Mouse (Mus musculus): ENCODE results near the gene Rrnad1. TPM values are rescaled to one million over a fixed set of nuclear protein-coding genes. Genes with fewer than 3 reads are reported as not detected.

Gene Rrnad1
- polyA plus RNA-seq, 1 experiment from 2014 or later: 20.0 TPM

DNA sequence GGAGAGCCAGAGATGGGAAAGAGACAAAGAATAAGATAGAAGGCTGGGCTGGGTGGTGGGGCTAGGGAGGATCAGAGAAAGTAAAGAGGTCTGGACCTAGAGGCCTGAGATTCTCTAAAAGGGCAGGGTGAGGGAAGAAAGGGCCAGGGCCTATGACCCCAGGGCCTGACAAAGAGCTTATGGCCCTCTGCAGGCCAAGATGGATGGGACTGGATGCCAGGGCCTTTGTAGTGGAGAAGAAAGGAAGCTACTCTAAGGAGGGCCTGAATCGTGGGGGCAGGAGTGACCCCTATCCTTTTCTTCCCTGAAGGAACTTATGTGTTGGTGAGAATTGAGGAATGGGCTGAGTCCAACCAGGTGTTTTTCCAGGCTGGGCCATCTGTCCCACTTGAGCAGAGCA lies 27.5 kb upstream of the Rrnad1 start:
- Histone ChIP-seq H3K4me1 (ENCODE audit: control insufficient read depth, insufficient read depth, low read length) (peaks cover 23% of the 10 kb centered on the region), H3K4me3 (ENCODE audit: low read depth, low read length) (no peak overlapping the region), H3K27ac (ENCODE audit: low read length) (no peak overlapping the region), H3K36me3 (ENCODE audit: control insufficient read depth, insufficient read depth, low read length) (no peaks in the 10 kb centered on the region), H3K9me3 (ENCODE audit: control insufficient read depth, low read depth, low read length) (no peaks in the 10 kb centered on the region), H3K4me2 (replicated peaks; ENCODE audit: low read depth, low read length) (no peak overlapping the region), H3K27me3 (ENCODE audit: control insufficient read depth, insufficient read depth, low read length) (no peaks in the 10 kb centered on the region), H3K9ac (replicated peaks; ENCODE audit: low read depth, low read length) (no peak overlapping the region)
- WGBS: 17% methylated on average over 1 of the region's 1 CpGs
- no peak for ATAC-seq (ENCODE audit: insufficient number of reproducible peaks, insufficient read depth, low FRiP score, low read depth)

DNA sequence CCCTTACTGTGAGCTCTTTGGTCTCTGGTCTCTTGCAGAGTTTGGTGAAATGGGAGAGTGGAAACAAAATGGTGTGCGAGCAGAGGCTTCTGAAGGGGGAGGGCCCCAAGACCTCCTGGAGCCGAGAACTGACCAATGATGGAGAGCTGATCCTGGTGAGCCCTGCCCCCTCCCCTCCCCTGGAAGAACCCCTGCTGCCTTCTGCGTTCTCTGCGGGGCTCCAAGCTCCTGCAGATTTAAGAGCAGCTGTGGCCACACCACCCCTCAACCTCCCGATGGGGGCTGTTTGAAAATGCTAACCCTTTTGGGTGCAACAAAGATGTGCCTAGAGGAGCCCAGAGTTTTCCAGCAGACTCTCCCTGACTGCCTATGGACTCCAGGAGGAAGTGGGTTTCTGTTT lies 21.9 kb upstream of the Rrnad1 start:
- Histone ChIP-seq H3K36me3 (ENCODE audit: control insufficient read depth, insufficient read depth, low read length) (no peaks in the 10 kb centered on the region), H3K9me3 (ENCODE audit: control insufficient read depth, low read depth, low read length) (no peaks in the 10 kb centered on the region), H3K4me2 (replicated peaks; ENCODE audit: low read depth, low read length) (peak overlapping the region; percentile 46), H3K27ac (ENCODE audit: low read length) (peak overlapping the region; percentile 59), H3K27me3 (ENCODE audit: control insufficient read depth, insufficient read depth, low read length) (no peaks in the 10 kb centered on the region), H3K4me3 (ENCODE audit: low read depth, low read length) (peak overlapping the region; percentile 20), H3K9ac (replicated peaks; ENCODE audit: low read depth, low read length) (peak overlapping the region; percentile 32; the same call in 1 of the 2 replicates), H3K4me1 (ENCODE audit: control insufficient read depth, insufficient read depth, low read length) (peaks cover 38% of the 10 kb centered on the region)
- peak; percentile 77; the same call in 1 of the 2 replicates for ATAC-seq (ENCODE audit: insufficient number of reproducible peaks, insufficient read depth, low FRiP score, low read depth)
- 10% methylated on average over 5 of the region's 5 CpGs for WGBS

DNA sequence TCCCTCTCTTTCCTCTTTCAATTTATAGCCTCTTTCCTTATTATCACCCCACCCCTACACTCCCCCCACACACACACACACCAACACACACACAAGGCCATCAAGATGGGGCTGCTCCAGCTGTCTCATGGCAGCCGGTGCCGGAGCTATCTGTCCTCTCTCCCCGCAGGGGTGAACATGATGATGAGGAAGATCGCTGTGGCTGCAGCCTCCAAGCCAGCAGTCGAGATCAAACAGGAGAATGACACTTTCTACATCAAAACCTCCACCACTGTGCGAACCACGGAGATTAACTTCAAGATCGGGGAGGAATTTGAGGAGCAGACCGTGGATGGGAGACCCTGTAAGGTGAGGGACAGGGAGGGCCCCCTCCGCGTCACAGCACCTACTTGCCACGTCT lies 21.4 kb upstream of the Rrnad1 start:
- H3K9ac ChIP-seq (replicated peaks; ENCODE audit: low read depth, low read length): peak overlapping the region; percentile 32; the same call in 1 of the 2 replicates

DNA sequence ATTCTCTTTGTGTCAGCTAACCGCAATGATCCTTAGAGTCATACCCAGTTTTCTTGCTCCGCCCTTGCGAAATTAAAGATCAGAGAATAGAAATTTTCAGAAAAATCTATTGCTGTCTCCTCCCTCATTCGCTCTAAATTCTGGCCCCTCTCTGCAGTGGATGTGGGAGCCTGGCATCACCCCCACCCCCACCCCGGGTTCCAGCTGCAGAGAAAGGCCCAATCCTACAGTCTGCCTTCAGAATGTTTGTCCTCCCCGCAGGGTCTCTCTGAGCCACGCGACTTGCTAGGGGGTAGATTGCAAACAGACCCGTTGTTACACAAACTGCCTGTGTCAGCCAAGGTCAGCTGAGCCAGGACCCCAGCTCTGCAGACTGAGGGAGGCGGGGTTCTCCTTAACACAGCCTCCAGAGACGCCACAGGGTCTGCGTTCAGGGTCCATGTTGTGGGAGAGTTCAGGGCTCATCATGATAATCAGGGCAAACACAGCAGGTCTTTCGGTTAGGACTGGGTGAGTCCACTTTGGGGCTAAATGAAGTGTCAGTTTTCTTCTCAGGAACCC lies 19.5 kb upstream of the Rrnad1 start:
- H3K9ac ChIP-seq (replicated peaks; ENCODE audit: low read depth, low read length): 0 out of 2 replicates have a peak overlapping the region, but pooled peaks have one; percentile 11
- H3K9me3 ChIP-seq (ENCODE audit: control insufficient read depth, low read depth, low read length): no peaks in the 10 kb centered on the region
- H3K27me3 ChIP-seq (ENCODE audit: control insufficient read depth, insufficient read depth, low read length): no peaks in the 10 kb centered on the region
- no peaks in the 10 kb centered on the region for H3K36me3 ChIP-seq (ENCODE audit: control insufficient read depth, insufficient read depth, low read length)
- peaks cover 48% of the 10 kb centered on the region for H3K4me1 ChIP-seq (ENCODE audit: control insufficient read depth, insufficient read depth, low read length)
- peak overlapping the region; percentile 26; the same call in 1 of the 2 replicates for H3K4me3 ChIP-seq (ENCODE audit: low read depth, low read length)
- no peak overlapping the region for H3K27ac ChIP-seq (ENCODE audit: low read length)
- ATAC-seq (ENCODE audit: insufficient number of reproducible peaks, insufficient read depth, low FRiP score, low read depth): no peak
- 16% methylated on average over 13 of the region's 13 CpGs for WGBS
- H3K4me2 ChIP-seq (replicated peaks; ENCODE audit: low read depth, low read length): peak overlapping the region; percentile 68

More for the DNA sequence above, 21.4 kb upstream of the Rrnad1 start:
- Histone ChIP-seq H3K27ac (ENCODE audit: low read length) (peak overlapping the region; percentile 59; the same call in 1 of the 2 replicates), H3K9me3 (ENCODE audit: control insufficient read depth, low read depth, low read length) (no peaks in the 10 kb centered on the region), H3K4me1 (ENCODE audit: control insufficient read depth, insufficient read depth, low read length) (peaks cover 43% of the 10 kb centered on the region), H3K4me3 (ENCODE audit: low read depth, low read length) (peak overlapping the region; percentile 20), H3K36me3 (ENCODE audit: control insufficient read depth, insufficient read depth, low read length) (no peaks in the 10 kb centered on the region), H3K4me2 (replicated peaks; ENCODE audit: low read depth, low read length) (peak overlapping the region; percentile 46), H3K27me3 (ENCODE audit: control insufficient read depth, insufficient read depth, low read length) (no peaks in the 10 kb centered on the region)
- no peak for ATAC-seq (ENCODE audit: insufficient number of reproducible peaks, insufficient read depth, low FRiP score, low read depth)
- WGBS: 20% methylated on average over 12 of the region's 12 CpGs

DNA sequence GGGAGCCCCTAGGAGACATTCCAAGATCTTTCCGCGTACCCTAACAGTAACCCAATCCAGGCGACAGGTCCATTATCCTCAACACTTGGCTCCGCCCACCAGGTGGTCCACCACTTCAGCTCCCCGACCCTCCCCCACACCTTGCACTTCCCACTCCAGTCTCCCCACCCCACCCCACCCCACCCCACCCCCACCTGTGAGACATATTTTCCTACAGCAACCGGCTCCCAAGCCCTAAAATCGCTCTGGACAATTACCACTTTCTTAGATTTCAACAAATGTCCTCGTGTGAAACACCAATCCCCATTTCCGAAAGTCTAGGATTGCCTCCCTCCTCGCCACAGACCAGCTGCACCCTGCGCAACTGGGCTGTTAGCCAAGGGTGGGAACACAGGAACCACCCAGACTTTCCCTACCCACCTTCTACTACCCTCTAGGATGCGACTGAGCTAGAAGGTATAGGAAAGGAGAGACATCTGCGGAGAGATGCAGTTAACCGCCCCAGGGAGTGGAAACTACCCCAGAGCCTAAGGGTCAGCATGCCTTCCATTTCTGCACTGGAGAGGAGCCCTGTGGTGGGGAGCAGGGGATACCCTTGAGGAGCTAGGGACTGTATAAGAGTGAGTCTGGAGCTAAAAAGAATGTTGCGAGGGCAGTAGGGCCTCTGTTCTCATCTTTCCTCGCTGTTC lies 18.9 kb upstream of the Rrnad1 start:
- H3K36me3 ChIP-seq (ENCODE audit: control insufficient read depth, insufficient read depth, low read length): no peaks in the 10 kb centered on the region
- H3K9me3 ChIP-seq (ENCODE audit: control insufficient read depth, low read depth, low read length): no peaks in the 10 kb centered on the region
- H3K4me1 ChIP-seq (ENCODE audit: control insufficient read depth, insufficient read depth, low read length): peaks cover 51% of the 10 kb centered on the region
- H3K4me2 ChIP-seq (replicated peaks; ENCODE audit: low read depth, low read length): peak overlapping the region; percentile 68
- H3K9ac ChIP-seq (replicated peaks; ENCODE audit: low read depth, low read length): 0 out of 2 replicates have a peak overlapping the region, but pooled peaks have one; percentile 18
- H3K27ac ChIP-seq (ENCODE audit: low read length): 0 out of 2 replicates have a peak overlapping the region, but pooled peaks have one; percentile 33
- no peak for ATAC-seq (ENCODE audit: insufficient number of reproducible peaks, insufficient read depth, low FRiP score, low read depth)
- WGBS: 14% methylated on average over 16 of the region's 16 CpGs
- peak overlapping the region; percentile 26 for H3K4me3 ChIP-seq (ENCODE audit: low read depth, low read length)
- H3K27me3 ChIP-seq (ENCODE audit: control insufficient read depth, insufficient read depth, low read length): no peaks in the 10 kb centered on the region

DNA sequence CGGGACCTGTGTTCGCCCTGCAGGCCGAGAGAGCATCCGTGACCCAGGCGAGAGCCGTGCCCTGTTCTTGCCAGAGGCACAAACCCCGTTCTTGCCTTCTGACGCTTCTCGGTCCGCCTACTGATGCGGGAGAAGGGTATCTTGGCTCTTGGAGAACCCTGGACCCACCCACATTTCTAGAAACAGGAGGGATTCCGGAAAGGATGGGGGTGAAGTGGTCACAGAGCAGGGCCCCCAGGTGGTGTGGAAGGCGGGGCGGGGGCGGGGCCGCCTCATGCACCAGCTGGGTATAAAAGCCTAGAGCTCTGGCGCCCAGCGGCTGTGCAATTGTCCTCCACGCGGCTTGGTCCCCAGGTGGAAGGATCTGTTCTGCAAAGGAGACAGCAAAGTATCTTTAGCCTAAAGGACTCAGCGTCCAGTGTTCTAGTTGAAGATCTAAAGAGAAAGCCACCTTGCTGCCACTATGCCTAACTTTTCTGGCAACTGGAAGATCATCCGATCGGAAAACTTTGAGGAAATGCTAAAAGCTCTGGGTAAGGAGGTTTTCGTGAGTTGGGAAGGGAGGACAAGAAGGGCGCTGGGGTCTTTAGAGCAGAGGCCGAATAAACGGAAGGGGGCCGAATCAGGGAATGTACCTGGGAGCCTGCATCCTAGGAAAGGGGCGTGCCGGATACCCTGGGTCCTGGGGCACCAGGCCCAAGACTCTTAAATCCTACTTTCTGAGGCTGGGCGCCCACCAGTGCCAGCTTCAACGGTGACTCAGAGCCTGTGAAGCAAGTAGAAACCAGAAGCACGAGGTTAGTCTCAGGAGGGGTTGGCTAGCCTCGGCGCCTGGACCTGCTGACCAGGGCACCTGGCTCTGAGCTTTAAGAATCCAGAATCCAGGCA lies 18.1 kb upstream of the Rrnad1 start, which contains the start of gene Crabp2:
Gene Crabp2, plus strand, starts transcription at position 289 of the 888 bp plus-strand sequence.
- Histone ChIP-seq H3K36me3 (ENCODE audit: control insufficient read depth, insufficient read depth, low read length) (peaks cover 2% of the 10 kb centered on the region), H3K4me2 (replicated peaks; ENCODE audit: low read depth, low read length) (peak within 1 kb of the TSS; percentile 68), H3K27me3 (ENCODE audit: control insufficient read depth, insufficient read depth, low read length) (no peaks in the 10 kb centered on the region), H3K4me1 (ENCODE audit: control insufficient read depth, insufficient read depth, low read length) (peaks cover 51% of the 10 kb centered on the region), H3K9me3 (ENCODE audit: control insufficient read depth, low read depth, low read length) (no peaks in the 10 kb centered on the region), H3K9ac (replicated peaks; ENCODE audit: low read depth, low read length) (peak within 1 kb of the TSS; percentile 18; the same call in 1 of the 2 replicates), H3K27ac (ENCODE audit: low read length) (0 out of 2 replicates have a peak within 1 kb of the TSS, but pooled peaks have one; percentile 33), H3K4me3 (ENCODE audit: low read depth, low read length) (peak within 1 kb of the TSS; percentile 26)
- no peak; the same call in 1 of the 2 replicates for ATAC-seq (ENCODE audit: insufficient number of reproducible peaks, insufficient read depth, low FRiP score, low read depth)
- WGBS: 3% methylated on average over 35 of the region's 35 CpGs

DNA sequence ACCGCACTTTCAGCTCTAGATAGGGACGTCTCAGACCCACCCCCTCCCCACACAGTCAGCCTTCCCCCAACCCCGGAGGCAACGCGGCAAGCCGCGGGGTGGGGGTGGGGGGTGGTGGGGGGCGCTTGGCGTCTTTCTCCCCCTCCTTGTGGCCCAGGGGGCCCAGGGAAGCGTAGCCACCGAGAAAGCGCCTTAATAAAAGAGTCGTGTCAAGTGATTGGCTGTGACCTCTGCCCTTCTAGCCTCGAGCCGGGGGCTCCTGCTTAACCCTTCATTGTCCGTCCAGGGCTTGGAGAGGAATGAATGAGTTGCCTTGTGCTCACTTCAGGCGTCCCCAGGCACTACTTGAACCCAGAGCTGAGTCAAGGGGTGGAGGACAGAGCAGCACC lies 17.3 kb upstream of the Rrnad1 start:
- H3K9me3 ChIP-seq (ENCODE audit: control insufficient read depth, low read depth, low read length): no peaks in the 10 kb centered on the region
- H3K27me3 ChIP-seq (ENCODE audit: control insufficient read depth, insufficient read depth, low read length): no peaks in the 10 kb centered on the region
- H3K9ac ChIP-seq (replicated peaks; ENCODE audit: low read depth, low read length): no peak overlapping the region; the same call in 1 of the 2 replicates
- H3K36me3 ChIP-seq (ENCODE audit: control insufficient read depth, insufficient read depth, low read length): peaks cover 3% of the 10 kb centered on the region
- H3K27ac ChIP-seq (ENCODE audit: low read length): no peak overlapping the region
- no peak for ATAC-seq (ENCODE audit: insufficient number of reproducible peaks, insufficient read depth, low FRiP score, low read depth)
- WGBS: 2% methylated on average over 17 of the region's 17 CpGs
- peak overlapping the region; percentile 68 for H3K4me2 ChIP-seq (replicated peaks; ENCODE audit: low read depth, low read length)
- peaks cover 47% of the 10 kb centered on the region for H3K4me1 ChIP-seq (ENCODE audit: control insufficient read depth, insufficient read depth, low read length)
- H3K4me3 ChIP-seq (ENCODE audit: low read depth, low read length): peak overlapping the region; percentile 26

Data from stomach, embryonic 14.5 days (tissue).